Mouse (Mus musculus): ENCODE measurements around the gene Ust. TPM values are rescaled to one million over a fixed set of nuclear protein-coding genes. Genes with fewer than 3 reads are reported as not detected.

Gene Ust
- polyA plus RNA-seq, 1 experiment from 2014 or later, result 6.6 TPM

GRCm38 (mm10) chr10:8495543-8496141, 23.0 kb downstream of the Ust start:
- Histone ChIP-seq H3K4me2 (no peak overlapping the region), H3K4me1 (peaks cover 13% of the 10 kb centered on the region; the same call in 1 of the 2 replicates), H3K9me3 (replicated peaks) (no peaks in the 10 kb centered on the region), H3K27ac (peak overlapping the region; percentile 70), H3K4me3 (replicated peaks) (no peak overlapping the region), H3K27me3 (no peaks in the 10 kb centered on the region), H3K9ac (no peak overlapping the region), H3K36me3 (no peaks in the 10 kb centered on the region)
- 37% methylated on average over 5 of the region's 5 CpGs for WGBS
- peak; percentile 54 for ATAC-seq (replicated peaks; ENCODE audit: low FRiP score)

- no peaks in the 10 kb centered on the region for H3K27me3 ChIP-seq
- WGBS, result 100% methylated on average over 1 of the region's 1 CpGs
- ATAC-seq (replicated peaks; ENCODE audit: low FRiP score), result no peak
- H3K4me2 ChIP-seq, result no peak overlapping the region
- no peak overlapping the region for H3K4me3 ChIP-seq (replicated peaks)
- no peaks in the 10 kb centered on the region for H3K36me3 ChIP-seq
- no peaks in the 10 kb centered on the region for H3K9me3 ChIP-seq (replicated peaks)
- peaks cover 18% of the 10 kb centered on the region for H3K4me1 ChIP-seq
- H3K27ac ChIP-seq, result no peak overlapping the region
- H3K9ac ChIP-seq, result no peak overlapping the region
These were observed 26.6 kb downstream of the Ust start for GRCm38 (mm10) chr10:8491909-8492591.

GRCm38 (mm10) chr10:8487388-8487787, 31.2 kb downstream of the Ust start:
- ATAC-seq (replicated peaks; ENCODE audit: low FRiP score), result 0 out of 2 replicates have a peak, but pooled peaks have one; percentile 55
- no peaks in the 10 kb centered on the region for H3K27me3 ChIP-seq
- H3K27ac ChIP-seq, result no peak overlapping the region
- peaks cover 8% of the 10 kb centered on the region for H3K4me1 ChIP-seq
- no peaks in the 10 kb centered on the region for H3K9me3 ChIP-seq (replicated peaks)
- no peaks in the 10 kb centered on the region for H3K36me3 ChIP-seq
- WGBS, result 48% methylated on average over 2 of the region's 2 CpGs
- H3K9ac ChIP-seq, result no peak overlapping the region
- H3K4me3 ChIP-seq (replicated peaks), result no peak overlapping the region
- no peak overlapping the region for H3K4me2 ChIP-seq

GRCm38 (mm10) chr10:8484487-8484886, 34.1 kb downstream of the Ust start:
- peaks cover 6% of the 10 kb centered on the region for H3K4me1 ChIP-seq
- 78% methylated on average over 4 of the region's 4 CpGs for whole genome bisulfite sequencing
- H3K36me3 ChIP-seq, result no peaks in the 10 kb centered on the region
- no peak overlapping the region for H3K4me2 ChIP-seq
- no peak overlapping the region for H3K4me3 ChIP-seq (replicated peaks)
- no peak overlapping the region for H3K27ac ChIP-seq
- no peaks in the 10 kb centered on the region for H3K27me3 ChIP-seq
- H3K9me3 ChIP-seq (replicated peaks), result no peaks in the 10 kb centered on the region
- no peak overlapping the region for H3K9ac ChIP-seq
- no peak for ATAC-seq (replicated peaks; ENCODE audit: low FRiP score)

DNA sequence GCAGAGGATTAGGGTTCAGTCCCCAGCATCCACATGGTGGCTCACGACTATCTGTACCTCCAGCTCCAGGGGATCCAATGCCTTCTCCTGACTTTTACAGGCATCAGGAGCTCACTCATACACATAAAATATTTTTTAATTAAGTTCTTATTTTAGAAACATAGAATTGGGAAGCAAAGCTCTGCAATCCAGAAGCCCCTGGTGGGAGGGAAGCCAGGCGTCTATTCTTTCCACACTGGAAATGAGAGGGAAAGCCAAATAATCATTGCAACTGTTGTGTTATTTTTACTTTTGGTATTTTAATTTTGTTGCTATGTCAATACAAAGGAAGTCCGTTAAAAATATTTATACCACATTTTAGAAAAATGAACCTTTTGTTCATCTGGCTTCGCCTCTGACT, 35.8 kb downstream of the Ust start:
- H3K36me3 ChIP-seq, result no peaks in the 10 kb centered on the region
- WGBS, result 92% methylated on average over 4 of the region's 4 CpGs
- no peaks in the 10 kb centered on the region for H3K4me1 ChIP-seq
- no peak overlapping the region for H3K4me3 ChIP-seq (replicated peaks)
- H3K9me3 ChIP-seq (replicated peaks), result no peaks in the 10 kb centered on the region
- no peaks in the 10 kb centered on the region for H3K27me3 ChIP-seq
- H3K27ac ChIP-seq, result no peak overlapping the region
- no peak overlapping the region for H3K4me2 ChIP-seq
- H3K9ac ChIP-seq, result no peak overlapping the region
- ATAC-seq (replicated peaks; ENCODE audit: low FRiP score), result no peak

- no peaks in the 10 kb centered on the region for H3K4me1 ChIP-seq
- H3K36me3 ChIP-seq, result no peaks in the 10 kb centered on the region
- H3K4me3 ChIP-seq (replicated peaks), result no peak overlapping the region
- WGBS, result 98% methylated on average over 2 of the region's 2 CpGs
- no peak for ATAC-seq (replicated peaks; ENCODE audit: low FRiP score)
- H3K27me3 ChIP-seq, result no peaks in the 10 kb centered on the region
- H3K4me2 ChIP-seq, result no peak overlapping the region
- no peak overlapping the region for H3K9ac ChIP-seq
- no peak overlapping the region for H3K27ac ChIP-seq
- H3K9me3 ChIP-seq (replicated peaks), result no peaks in the 10 kb centered on the region
These were observed 38.8 kb downstream of the Ust start for GRCm38 (mm10) chr10:8479779-8480178.

GRCm38 (mm10) chr10:8477936-8478335, 40.7 kb downstream of the Ust start:
- no peaks in the 10 kb centered on the region for H3K9me3 ChIP-seq (replicated peaks)
- no peak overlapping the region for H3K4me3 ChIP-seq (replicated peaks)
- H3K4me2 ChIP-seq, result no peak overlapping the region
- no peak overlapping the region for H3K27ac ChIP-seq
- no peaks in the 10 kb centered on the region for H3K36me3 ChIP-seq
- H3K4me1 ChIP-seq, result no peaks in the 10 kb centered on the region
- 90% methylated on average over 8 of the region's 8 CpGs for WGBS
- no peak overlapping the region for H3K9ac ChIP-seq
- no peak for ATAC-seq (replicated peaks; ENCODE audit: low FRiP score)
- no peaks in the 10 kb centered on the region for H3K27me3 ChIP-seq

DNA sequence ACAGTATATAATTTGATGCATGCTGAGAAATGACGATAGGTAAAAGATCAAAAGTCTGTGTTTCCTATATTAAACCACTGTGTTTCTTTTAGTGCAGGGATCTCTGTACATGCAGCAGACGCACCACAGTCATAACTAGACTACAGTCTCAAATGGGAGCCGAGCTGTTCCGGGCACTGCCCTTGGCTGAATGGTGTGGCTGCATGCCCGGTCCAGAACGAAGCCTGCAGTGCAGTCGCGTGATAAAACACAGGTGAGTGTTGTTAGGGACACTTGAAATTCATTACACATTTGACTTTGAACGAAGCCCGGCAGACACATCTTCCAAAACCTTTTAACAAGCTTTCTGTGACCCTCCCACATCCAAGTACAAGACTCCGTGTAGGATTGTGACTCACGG, 46.6 kb downstream of the Ust start:
- Histone ChIP-seq H3K9me3 (replicated peaks) (no peaks in the 10 kb centered on the region), H3K4me1 (no peaks in the 10 kb centered on the region), H3K27me3 (no peaks in the 10 kb centered on the region), H3K4me2 (no peak overlapping the region), H3K36me3 (no peaks in the 10 kb centered on the region), H3K4me3 (replicated peaks) (no peak overlapping the region), H3K9ac (no peak overlapping the region), H3K27ac (no peak overlapping the region)
- ATAC-seq (replicated peaks; ENCODE audit: low FRiP score), result no peak
- 89% methylated on average over 12 of the region's 12 CpGs for WGBS

DNA sequence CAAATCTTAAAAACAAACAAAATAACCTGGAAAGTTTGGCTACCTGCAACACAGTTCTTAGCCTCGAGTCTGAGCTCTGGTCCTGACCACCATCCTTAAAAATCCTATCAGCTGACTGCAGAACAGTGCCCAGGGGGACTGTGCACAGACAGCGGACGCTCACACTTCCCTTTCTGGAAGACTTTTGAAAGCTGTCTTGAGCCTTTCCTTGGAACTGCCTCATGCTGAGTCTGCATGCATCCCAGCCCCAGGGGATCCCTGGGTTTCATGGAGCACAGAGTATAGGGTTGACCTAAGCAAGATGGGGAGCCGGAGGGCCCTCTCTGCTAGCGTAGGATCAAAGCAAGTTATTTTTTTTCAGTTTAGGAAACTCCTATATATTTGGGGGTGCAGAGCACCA, 47.6 kb downstream of the Ust start:
- Histone ChIP-seq H3K27me3 (no peaks in the 10 kb centered on the region), H3K27ac (no peak overlapping the region), H3K9ac (no peak overlapping the region), H3K36me3 (no peaks in the 10 kb centered on the region), H3K9me3 (replicated peaks) (no peaks in the 10 kb centered on the region), H3K4me2 (no peak overlapping the region), H3K4me1 (no peaks in the 10 kb centered on the region), H3K4me3 (replicated peaks) (no peak overlapping the region)
- no peak for ATAC-seq (replicated peaks; ENCODE audit: low FRiP score)
- WGBS, result 73% methylated on average over 5 of the region's 5 CpGs

DNA sequence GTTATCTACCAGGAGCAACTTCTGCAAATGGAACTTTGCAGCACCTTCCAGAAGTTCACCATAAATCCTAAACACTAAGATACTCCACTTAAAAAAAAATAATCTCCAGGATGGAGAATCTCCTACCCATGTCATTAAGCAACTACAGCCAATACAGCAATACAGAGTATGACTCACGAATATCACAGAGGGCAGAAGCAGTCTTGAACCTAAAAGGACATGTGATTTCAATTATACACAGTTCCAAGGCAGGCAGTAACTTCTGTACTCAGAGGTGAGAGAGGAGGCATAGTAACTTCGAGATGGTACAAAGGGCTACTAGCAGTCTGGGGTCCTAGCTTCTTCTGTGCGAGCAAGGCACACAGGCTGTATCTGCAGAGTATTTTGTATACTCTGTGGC, 49.1 kb downstream of the Ust start:
- WGBS, result 81% methylated on average over 3 of the region's 3 CpGs
- no peak overlapping the region for H3K27ac ChIP-seq
- no peaks in the 10 kb centered on the region for H3K36me3 ChIP-seq
- H3K27me3 ChIP-seq, result no peaks in the 10 kb centered on the region
- no peak overlapping the region for H3K9ac ChIP-seq
- no peaks in the 10 kb centered on the region for H3K4me1 ChIP-seq
- no peaks in the 10 kb centered on the region for H3K9me3 ChIP-seq (replicated peaks)
- no peak for ATAC-seq (replicated peaks; ENCODE audit: low FRiP score)
- no peak overlapping the region for H3K4me2 ChIP-seq
- no peak overlapping the region for H3K4me3 ChIP-seq (replicated peaks)

- H3K9me3 ChIP-seq (replicated peaks), result no peaks in the 10 kb centered on the region
- H3K4me2 ChIP-seq, result no peak overlapping the region
- no peak overlapping the region for H3K9ac ChIP-seq
- H3K36me3 ChIP-seq, result no peaks in the 10 kb centered on the region
- H3K27me3 ChIP-seq, result no peaks in the 10 kb centered on the region
- H3K4me3 ChIP-seq (replicated peaks), result no peak overlapping the region
- no peak for ATAC-seq (replicated peaks; ENCODE audit: low FRiP score)
- no peak overlapping the region for H3K27ac ChIP-seq
- 64% methylated on average over 5 of the region's 5 CpGs for WGBS
- H3K4me1 ChIP-seq, result no peaks in the 10 kb centered on the region
These were observed 49.8 kb downstream of the Ust start for GRCm38 (mm10) chr10:8468651-8469386.

GRCm38 (mm10) chr10:8465918-8466317, 52.7 kb downstream of the Ust start:
- H3K4me2 ChIP-seq, result no peak overlapping the region
- no peak overlapping the region for H3K9ac ChIP-seq
- H3K9me3 ChIP-seq (replicated peaks), result no peaks in the 10 kb centered on the region
- WGBS, result 81% methylated on average over 3 of the region's 3 CpGs
- H3K36me3 ChIP-seq, result no peaks in the 10 kb centered on the region
- no peak overlapping the region for H3K4me3 ChIP-seq (replicated peaks)
- ATAC-seq (replicated peaks; ENCODE audit: low FRiP score), result no peak
- H3K4me1 ChIP-seq, result no peaks in the 10 kb centered on the region
- H3K27me3 ChIP-seq, result no peaks in the 10 kb centered on the region
- H3K27ac ChIP-seq, result no peak overlapping the region
